Mouse (Mus musculus) effector memory CD4-positive, alpha-beta T cell, adult 7 months (primary cell): ENCODE data around the gene Zfp871. TPM values are rescaled to one million over a fixed set of nuclear protein-coding genes. Genes with fewer than 3 reads are reported as not detected.

Experiments
- polyA plus RNA-seq: library from polyadenylated mRNA; unstranded; fragments of 100-300 nt; shearing (Covaris generic); gene quantifications from one replicate; pipeline ENCODE4 v1.2.1, GENCODE M21; 2017

The Zfp871 gene
- 33.0 TPM for polyA plus RNA-seq

GRCm38 (mm10) chr17:32788094-32788559 lies at the start of gene Zfp871:
Gene Zfp871 (minus strand): TSS chr17:32788287.

GRCm38 (mm10) chr17:32829540-32830417 lies 41.7 kb upstream of the Zfp871 start, which contains the start of gene Zfp799:
Gene Zfp799 (minus strand): TSS chr17:32830261.

GRCm38 (mm10) chr17:32809544-32810374 lies 21.7 kb upstream of the Zfp871 start, which contains the start of gene Zfp811:
Gene Zfp811 (minus strand): TSS chr17:32809931.

Other genes with a start within 250 kb of the Zfp871 start
- not detected for gene Cyp4f37, start 167.0 kb downstream of the Zfp871 start, polyA plus RNA-seq
- 0.23 TPM for gene Cyp4f40, start 129.4 kb downstream of the Zfp871 start, polyA plus RNA-seq
- not detected for gene Cyp4f15, start 102.7 kb downstream of the Zfp871 start, polyA plus RNA-seq
- gene Zfp811, start 21.6 kb upstream of the Zfp871 start, polyA plus RNA-seq, result 0.15 TPM
- 1.5 TPM for gene Zfp799, start 42.0 kb upstream of the Zfp871 start, polyA plus RNA-seq
- not detected for gene Zfp870, start 103.4 kb upstream of the Zfp871 start, polyA plus RNA-seq
- not detected for gene Cyp4f14, start 129.1 kb upstream of the Zfp871 start, polyA plus RNA-seq
- gene Cyp4f13, start 159.1 kb upstream of the Zfp871 start, polyA plus RNA-seq, result 40.3 TPM
- gene Zfp472, start 177.5 kb upstream of the Zfp871 start, polyA plus RNA-seq, result 15.9 TPM
- 5.7 TPM for gene Zfp952, start 204.8 kb upstream of the Zfp871 start, polyA plus RNA-seq
- 1.7 TPM for gene Zfp763, start 245.1 kb upstream of the Zfp871 start, polyA plus RNA-seq